Mouse (Mus musculus): ENCODE data around the gene Gm14151. TPM values are rescaled to one million over a fixed set of nuclear protein-coding genes. Genes with fewer than 3 reads are reported as not detected.

The Gm14151 gene
- polyA plus RNA-seq (2015; fragmentation: Illumina TruSeq; extraction: RNeasy Lipid Tissue Mini Kit (QIAGEN cat#74804); ENCODE audit: insufficient read depth, low replicate concordance) = not detected

GRCm38 (mm10) chr2:151092250-151092649 lies at the start of gene Gm14151:
Gm14151 (minus strand) TSS chr2:151092350.

GRCm38 (mm10) chr2:151097945-151098344 lies 5.8 kb upstream of the Gm14151 start, which contains the start of gene Gm14147:
Gm14147 (plus strand) TSS chr2:151098245.

GRCm38 (mm10) chr2:151039232-151039695 lies 52.9 kb downstream of the Gm14151 start, which contains the start of the genes Ninl and Nanp:
Ninl (minus strand) TSS chr2:151039382.
Nanp (minus strand) TSS chr2:151039398.

Other genes with a start within 250 kb of the Gm14151 start
- gene Abhd12, start 187.6 kb downstream of the Gm14151 start, polyA plus RNA-seq (2015; fragmentation: Illumina TruSeq; extraction: RNeasy Lipid Tissue Mini Kit (QIAGEN cat#74804); ENCODE audit: insufficient read depth, low replicate concordance) = 76.1 TPM
- gene Gins1, start 186.9 kb downstream of the Gm14151 start, polyA plus RNA-seq (2015; fragmentation: Illumina TruSeq; extraction: RNeasy Lipid Tissue Mini Kit (QIAGEN cat#74804); ENCODE audit: insufficient read depth, low replicate concordance) = 11.7 TPM
- 1.9 TPM for gene Ninl, start 53.0 kb downstream of the Gm14151 start, polyA plus RNA-seq (2015; fragmentation: Illumina TruSeq; extraction: RNeasy Lipid Tissue Mini Kit (QIAGEN cat#74804); ENCODE audit: insufficient read depth, low replicate concordance)
- gene Nanp, start 53.0 kb downstream of the Gm14151 start, polyA plus RNA-seq (2015; fragmentation: Illumina TruSeq; extraction: RNeasy Lipid Tissue Mini Kit (QIAGEN cat#74804); ENCODE audit: insufficient read depth, low replicate concordance) = 21.0 TPM
- gene Gm14147, start 5.9 kb upstream of the Gm14151 start, polyA plus RNA-seq (2015; fragmentation: Illumina TruSeq; extraction: RNeasy Lipid Tissue Mini Kit (QIAGEN cat#74804); ENCODE audit: insufficient read depth, low replicate concordance) = not detected